Mouse (Mus musculus): ENCODE measurements around the gene Ftsj1. TPM values are rescaled to one million over a fixed set of nuclear protein-coding genes. Genes with fewer than 3 reads are reported as not detected.

Ftsj1 gene
- total RNA-seq, 1 experiment: 19.3 TPM

GRCm38 (mm10) chrX:8207224-8207623 is 45.0 kb downstream of the Ftsj1 start:
- Histone ChIP-seq H3K4me3 (ENCODE audit: insufficient read depth in 1 of 2, low read depth in 1 of 2, low read length in 2 of 2, poor library complexity in 1 of 2, severe bottlenecking in 1 of 2) (no peak overlapping the region; a peak in 1 of 4 replicates), H3K36me3 (ENCODE audit: control insufficient read depth, insufficient read depth, low read length, poor library complexity, severe bottlenecking) (peaks cover 9% of the 10 kb centered on the region; the same call in 1 of the 2 replicates), H3K9ac (ENCODE audit: insufficient read depth, low read depth, low read length, poor library complexity, severe bottlenecking) (no peak overlapping the region), H3K4me1 (ENCODE audit: control insufficient read depth in 2 of 2, insufficient read depth in 2 of 2, low read length in 2 of 2, poor library complexity in 1 of 2) (peaks cover 4 to 8% of the 10 kb centered on the region in 2 experiments), H3K27ac (ENCODE audit: insufficient read depth, low read depth, low read length, poor library complexity, severe bottlenecking) (peak overlapping the region; percentile 93; the same call in 1 of the 2 replicates), H3K9me3 (ENCODE audit: control insufficient read depth, insufficient read depth, low read depth, low read length) (no peaks in the 10 kb centered on the region)
- in situ Hi-C loops (cut with MboI; ENCODE audit: low sequenced_read_pairs in 2 of 2, unreplicated experiment in 2 of 2): no loop called here
- peak; percentile 69 for DNase-seq (ENCODE audit: low read depth, low spot score)
- TF ChIP-seq MAFK (IDR thresholded peaks at IDR 0.05; ENCODE audit: insufficient read depth, low read depth, low read length) (no peak), CHD2 (IDR thresholded peaks at IDR 0.05; ENCODE audit: low read depth, low read length) (0 out of 2 replicates have a peak, but pooled peaks have one; percentile 20), HCFC1 (IDR thresholded peaks at IDR 0.05; ENCODE audit: borderline replicate concordance, insufficient read depth, low read length) (no peak), ZNF384 (IDR thresholded peaks at IDR 0.05; ENCODE audit: low read depth, low read length) (no peak), ZC3H11A (IDR thresholded peaks at IDR 0.05; ENCODE audit: borderline replicate concordance, low read depth, low read length) (no peak)

- Histone ChIP-seq H3K27ac (ENCODE audit: insufficient read depth, low read depth, low read length, poor library complexity, severe bottlenecking) (peak overlapping the region; percentile 93), H3K9me3 (ENCODE audit: control insufficient read depth, insufficient read depth, low read depth, low read length) (no peaks in the 10 kb centered on the region), H3K9ac (ENCODE audit: insufficient read depth, low read depth, low read length, poor library complexity, severe bottlenecking) (peak overlapping the region; percentile 26), H3K4me1 (ENCODE audit: control insufficient read depth in 2 of 2, insufficient read depth in 2 of 2, low read length in 2 of 2, poor library complexity in 1 of 2) (peaks cover 4 to 8% of the 10 kb centered on the region in 2 experiments), H3K4me3 (ENCODE audit: insufficient read depth in 1 of 2, low read depth in 1 of 2, low read length in 2 of 2, poor library complexity in 1 of 2, severe bottlenecking in 1 of 2) (peak overlapping the region; percentile 68 to 90), H3K36me3 (ENCODE audit: control insufficient read depth, insufficient read depth, low read length, poor library complexity, severe bottlenecking) (peaks cover 9% of the 10 kb centered on the region; the same call in 1 of the 2 replicates)
- no peak for DNase-seq (ENCODE audit: low read depth, low spot score)
- TF ChIP-seq MAFK (IDR thresholded peaks at IDR 0.05; ENCODE audit: insufficient read depth, low read depth, low read length) (no peak), ZNF384 (IDR thresholded peaks at IDR 0.05; ENCODE audit: low read depth, low read length) (no peak), HCFC1 (IDR thresholded peaks at IDR 0.05; ENCODE audit: borderline replicate concordance, insufficient read depth, low read length) (no peak), ZC3H11A (IDR thresholded peaks at IDR 0.05; ENCODE audit: borderline replicate concordance, low read depth, low read length) (no peak), CHD2 (IDR thresholded peaks at IDR 0.05; ENCODE audit: low read depth, low read length) (no peak)
- in situ Hi-C loops (cut with MboI; ENCODE audit: low sequenced_read_pairs in 2 of 2, unreplicated experiment in 2 of 2): no loop called here
Measured at GRCm38 (mm10) chrX:8206694-8207197, 45.5 kb downstream of the Ftsj1 start.

GRCm38 (mm10) chrX:8206015-8206693 is 46.1 kb downstream of the Ftsj1 start, which contains the start of gene Porcn:
Gene Porcn (minus strand): TSS chrX:8206525.
- Histone ChIP-seq H3K9ac (ENCODE audit: insufficient read depth, low read depth, low read length, poor library complexity, severe bottlenecking) (peak within 1 kb of the TSS; percentile 76), H3K9me3 (ENCODE audit: control insufficient read depth, insufficient read depth, low read depth, low read length) (no peaks in the 10 kb centered on the region), H3K36me3 (ENCODE audit: control insufficient read depth, insufficient read depth, low read length, poor library complexity, severe bottlenecking) (peaks cover 13% of the 10 kb centered on the region), H3K4me1 (ENCODE audit: control insufficient read depth in 2 of 2, insufficient read depth in 2 of 2, low read length in 2 of 2, poor library complexity in 1 of 2) (peaks cover 4 to 8% of the 10 kb centered on the region in 2 experiments), H3K27ac (ENCODE audit: insufficient read depth, low read depth, low read length, poor library complexity, severe bottlenecking) (peak within 1 kb of the TSS; percentile 93), H3K4me3 (ENCODE audit: insufficient read depth in 1 of 2, low read depth in 1 of 2, low read length in 2 of 2, poor library complexity in 1 of 2, severe bottlenecking in 1 of 2) (peak within 1 kb of the TSS; percentile 68 to 90)
- DNase-seq (ENCODE audit: low read depth, low spot score): peak; percentile 50
- in situ Hi-C loops (cut with MboI; ENCODE audit: low sequenced_read_pairs in 2 of 2, unreplicated experiment in 2 of 2): no loop called here
- TF ChIP-seq HCFC1 (IDR thresholded peaks at IDR 0.05; ENCODE audit: borderline replicate concordance, insufficient read depth, low read length): no peak
- no peak for TF ChIP-seq ZNF384 (IDR thresholded peaks at IDR 0.05; ENCODE audit: low read depth, low read length)
- TF ChIP-seq CHD2 (IDR thresholded peaks at IDR 0.05; ENCODE audit: low read depth, low read length): no peak
- no peak for TF ChIP-seq MAFK (IDR thresholded peaks at IDR 0.05; ENCODE audit: insufficient read depth, low read depth, low read length)
- TF ChIP-seq ZC3H11A (IDR thresholded peaks at IDR 0.05; ENCODE audit: borderline replicate concordance, low read depth, low read length): no peak

GRCm38 (mm10) chrX:8205551-8205950 is 46.7 kb downstream of the Ftsj1 start:
- H3K36me3 ChIP-seq (ENCODE audit: control insufficient read depth, insufficient read depth, low read length, poor library complexity, severe bottlenecking): peaks cover 18% of the 10 kb centered on the region
- peak overlapping the region; percentile 68 to 90 for H3K4me3 ChIP-seq (ENCODE audit: insufficient read depth in 1 of 2, low read depth in 1 of 2, low read length in 2 of 2, poor library complexity in 1 of 2, severe bottlenecking in 1 of 2)
- H3K9ac ChIP-seq (ENCODE audit: insufficient read depth, low read depth, low read length, poor library complexity, severe bottlenecking): no peak overlapping the region; the same call in 1 of the 2 replicates
- no peak for DNase-seq (ENCODE audit: low read depth, low spot score)
- H3K4me1 ChIP-seq (ENCODE audit: control insufficient read depth in 2 of 2, insufficient read depth in 2 of 2, low read length in 2 of 2, poor library complexity in 1 of 2): peaks cover 4 to 8% of the 10 kb centered on the region in 2 experiments
- in situ Hi-C loops (cut with MboI; ENCODE audit: low sequenced_read_pairs in 2 of 2, unreplicated experiment in 2 of 2): no loop called here
- no peak overlapping the region for H3K27ac ChIP-seq (ENCODE audit: insufficient read depth, low read depth, low read length, poor library complexity, severe bottlenecking)
- TF ChIP-seq ZNF384 (IDR thresholded peaks at IDR 0.05; ENCODE audit: low read depth, low read length) (no peak), HCFC1 (IDR thresholded peaks at IDR 0.05; ENCODE audit: borderline replicate concordance, insufficient read depth, low read length) (no peak), ZC3H11A (IDR thresholded peaks at IDR 0.05; ENCODE audit: borderline replicate concordance, low read depth, low read length) (no peak), CHD2 (IDR thresholded peaks at IDR 0.05; ENCODE audit: low read depth, low read length) (no peak), MAFK (IDR thresholded peaks at IDR 0.05; ENCODE audit: insufficient read depth, low read depth, low read length) (no peak)
- no peaks in the 10 kb centered on the region for H3K9me3 ChIP-seq (ENCODE audit: control insufficient read depth, insufficient read depth, low read depth, low read length)

All from ES-E14 (cell line).